In genomic region chr13:98733292-98733691, GRCm38 (mm10) we compare ENCODE assay signal across 27 mouse cellular contexts. TPM values are rescaled to one million over a fixed set of nuclear protein-coding genes. Genes with fewer than 3 reads are reported as not detected.
DNase-seq lines count a peak whose midpoint lies in the region; ATAC-seq lines count a peak whose summit lies in the region.
"Had no signal": no experiment of that assay in that cellular context is flagged by ENCODE, and none has a peak within 500 bp of the region (broad histone marks: within the 10 kb centered on the region; RNA-seq: fewer than 3 reads in every experiment).

No protein-coding gene starts in this region.

- no peak overlapping the region for H3K9ac ChIP-seq in forebrain, embryonic 15.5 days (replicated peaks)
- no peak overlapping the region for H3K9ac ChIP-seq in liver, embryonic 12.5 days
- H3K9ac ChIP-seq in liver, embryonic 11.5 days (ENCODE audit: low read depth, low read length) = no peak overlapping the region
- H3K9ac ChIP-seq: embryonic facial prominence, embryonic 15.5 days; heart, embryonic 12.5 days; hindbrain, embryonic 15.5 days had no signal

- H3K9me3 ChIP-seq in forebrain, embryonic 15.5 days = no peaks in the 10 kb centered on the region
- H3K9me3 ChIP-seq in forebrain, embryonic 10.5 days = no peaks in the 10 kb centered on the region
- no peaks in the 10 kb centered on the region for H3K9me3 ChIP-seq in liver, embryonic 12.5 days (replicated peaks)
- H3K9me3 ChIP-seq in liver, embryonic 11.5 days (ENCODE audit: control insufficient read depth, low read length) = no peaks in the 10 kb centered on the region
- H3K9me3 ChIP-seq: embryonic facial prominence, embryonic 15.5 days; G1E; heart, embryonic 12.5 days; hindbrain, embryonic 10.5 days; hindbrain, embryonic 15.5 days had no signal

- DNase-seq in cerebellum, adult 9-10 months = no peak
- DNase-seq in forebrain, embryonic 10.5 days (ENCODE audit: extremely low spot score, low spot score) = no peak
- no peak for DNase-seq in liver, embryonic 11.5 days (ENCODE audit: low spot score)
- DNase-seq in thymus, postnatal 25 days = no peak
- DNase-seq: adrenal gland, postnatal 14 days; B cell, adult 2 months; cerebellum, adult 11 months; cerebellum, adult 9-11 months; embryo, embryonic 11 days; gastrocnemius, postnatal 10 days; heart, adult 2 months; kidney, adult 8-10 months had no signal

- WGBS in forebrain, embryonic 15.5 days = 55% methylated on average over 3 of the region's 3 CpGs
- WGBS in forebrain, embryonic 10.5 days = 81% methylated on average over 3 of the region's 3 CpGs
- 24% methylated on average over 3 of the region's 3 CpGs for WGBS in liver, embryonic 12.5 days (ENCODE audit: insufficient replicate concordance)
- WGBS in liver, embryonic 11.5 days = 53% methylated on average over 3 of the region's 3 CpGs

- no peak overlapping the region for H3K4me2 ChIP-seq in forebrain, embryonic 15.5 days (replicated peaks)
- H3K4me2 ChIP-seq in liver, embryonic 12.5 days = no peak overlapping the region
- H3K4me2 ChIP-seq in liver, embryonic 11.5 days = no peak overlapping the region
- H3K4me2 ChIP-seq: embryonic facial prominence, embryonic 15.5 days; heart, embryonic 12.5 days; hindbrain, embryonic 15.5 days had no signal

- H3K36me3 ChIP-seq in forebrain, embryonic 15.5 days = peaks cover 33% of the 10 kb centered on the region
- peaks cover 69% of the 10 kb centered on the region for H3K36me3 ChIP-seq in forebrain, embryonic 10.5 days (replicated peaks)
- H3K36me3 ChIP-seq in liver, embryonic 12.5 days = peaks cover 73% of the 10 kb centered on the region
- H3K36me3 ChIP-seq in liver, embryonic 11.5 days (ENCODE audit: control insufficient read depth, insufficient read depth, low read length) = peaks cover 8% of the 10 kb centered on the region

- H3K27ac ChIP-seq in forebrain, embryonic 15.5 days (replicated peaks) = no peak overlapping the region
- no peak overlapping the region for H3K27ac ChIP-seq in forebrain, embryonic 10.5 days
- H3K27ac ChIP-seq in liver, embryonic 12.5 days = no peak overlapping the region
- H3K27ac ChIP-seq in liver, embryonic 11.5 days (ENCODE audit: low read depth, low read length) = no peak overlapping the region
- H3K27ac ChIP-seq: embryonic facial prominence, embryonic 15.5 days; heart, adult 2 months; hindbrain, embryonic 10.5 days; hindbrain, embryonic 15.5 days had no signal

- 0 out of 2 replicates have a peak, but pooled peaks have one; percentile 36 for ATAC-seq in cerebellum, adult (ENCODE audit: insufficient number of reproducible peaks, low FRiP score, low TSS enrichment)
- ATAC-seq in forebrain, embryonic 15.5 days (replicated peaks) = 0 out of 2 replicates have a peak, but pooled peaks have one; percentile 46
- peak; percentile 62; the same call in 1 of the 2 replicates for ATAC-seq in liver, embryonic 12.5 days
- ATAC-seq in liver, embryonic 11.5 days (replicated peaks; ENCODE audit: low FRiP score) = no peak; the same call in 1 of the 2 replicates
- ATAC-seq in megakaryocyte-erythroid progenitor cell, adult 5-6 weeks (replicated peaks; ENCODE audit: low FRiP score, low TSS enrichment, poor library complexity, severe bottlenecking) = peak; percentile 73
- ATAC-seq: activated CD4-positive, CD25-positive, alpha-beta regulatory T cell, adult 4 months; CD4-positive, CD25-positive, alpha-beta regulatory T cell, adult 4 months; intestine, postnatal 0 days had no signal

- no peak overlapping the region for H3K4me3 ChIP-seq in forebrain, embryonic 15.5 days
- H3K4me3 ChIP-seq in forebrain, embryonic 10.5 days = no peak overlapping the region
- no peak overlapping the region for H3K4me3 ChIP-seq in liver, embryonic 12.5 days
- H3K4me3 ChIP-seq in liver, embryonic 11.5 days (ENCODE audit: low read depth, low read length) = no peak overlapping the region
- H3K4me3 ChIP-seq: embryonic facial prominence, embryonic 15.5 days; erythroblast, embryonic 14.5 days; heart, adult 2 months; heart, embryonic 12.5 days; hindbrain, embryonic 10.5 days; hindbrain, embryonic 15.5 days had no signal

- H3K27me3 ChIP-seq in forebrain, embryonic 15.5 days = no peaks in the 10 kb centered on the region
- H3K27me3 ChIP-seq in forebrain, embryonic 10.5 days (ENCODE audit: poor library complexity, severe bottlenecking) = no peaks in the 10 kb centered on the region
- no peaks in the 10 kb centered on the region for H3K27me3 ChIP-seq in liver, embryonic 12.5 days (replicated peaks)
- H3K27me3 ChIP-seq in liver, embryonic 11.5 days (replicated peaks; ENCODE audit: control insufficient read depth, insufficient read depth, low read length) = no peaks in the 10 kb centered on the region
- H3K27me3 ChIP-seq: embryonic facial prominence, embryonic 15.5 days; heart, embryonic 12.5 days; hindbrain, embryonic 15.5 days had no signal

- H3K4me1 ChIP-seq in forebrain, embryonic 15.5 days = no peaks in the 10 kb centered on the region
- H3K4me1 ChIP-seq in forebrain, embryonic 10.5 days = no peaks in the 10 kb centered on the region
- peaks cover 8% of the 10 kb centered on the region; the same call in 1 of the 2 replicates for H3K4me1 ChIP-seq in liver, embryonic 12.5 days
- H3K4me1 ChIP-seq in liver, embryonic 11.5 days (replicated peaks; ENCODE audit: control insufficient read depth, insufficient read depth, low read length) = no peaks in the 10 kb centered on the region
- H3K4me1 ChIP-seq: embryonic facial prominence, embryonic 15.5 days; heart, embryonic 12.5 days; hindbrain, embryonic 10.5 days; hindbrain, embryonic 15.5 days had no signal

RNA-seq across cellular contexts. Expression of gene Tmem171, which starts 38.7 kb away (rescaled TPM):
- not detected in 2 replicates for polyA plus RNA-seq in forebrain, embryonic 15.5 days (2015; fragmentation: Nextera tagmentation; extraction: Ambion mirVana)
- polyA plus RNA-seq in forebrain, embryonic 10.5 days (2016; fragmentation: Nextera tagmentation; extraction: Ambion mirVana) = not detected in 2 replicates
- polyA plus RNA-seq in liver, embryonic 12.5 days (2016; fragmentation: Nextera tagmentation; extraction: Ambion mirVana) = not detected in 2 replicates
- 0.19 TPM in 1 of 2 replicates, not detected in the other for polyA plus RNA-seq in liver, embryonic 11.5 days (2014; fragmentation: Nextera tagmentation; extraction: Ambion mirVana)
- total RNA-seq in megakaryocyte-erythroid progenitor cell, adult 5-6 weeks (2014; fragmentation: Nextera tagmentation) = not detected in 2 replicates
- not detected in 2 replicates for total RNA-seq in megakaryocyte-erythroid progenitor cell, adult 5-6 weeks (2017)
- total RNA-seq: gastrocnemius, postnatal 4 days had no signal
- polyA plus RNA-seq: CD4-positive, CD25-positive, alpha-beta regulatory T cell, adult 4 months; embryonic facial prominence, embryonic 11.5 days; erythroblast, embryonic 14.5 days; G1E; hindbrain, embryonic 10.5 days; hindbrain, embryonic 15.5 days had no signal
